Mouse (Mus musculus) T-cell, adult 2 months (primary cell): ENCODE measurements around the gene Gabrb1.
A peak's percentile ranks its signal among the peaks of the same experiment; 100 is the strongest.
"Not testable (repeated sequence)": the region's sequence is repeated elsewhere in the genome, so short reads cannot be mapped to it uniquely, and the experiment has no call there.

Experiments used
- DNase-seq: peaks from one replicate; pipeline ENCODE4 v3.0.0; 2022; ENCODE audit warnings: low spot score

Gene Gabrb1

DNA sequence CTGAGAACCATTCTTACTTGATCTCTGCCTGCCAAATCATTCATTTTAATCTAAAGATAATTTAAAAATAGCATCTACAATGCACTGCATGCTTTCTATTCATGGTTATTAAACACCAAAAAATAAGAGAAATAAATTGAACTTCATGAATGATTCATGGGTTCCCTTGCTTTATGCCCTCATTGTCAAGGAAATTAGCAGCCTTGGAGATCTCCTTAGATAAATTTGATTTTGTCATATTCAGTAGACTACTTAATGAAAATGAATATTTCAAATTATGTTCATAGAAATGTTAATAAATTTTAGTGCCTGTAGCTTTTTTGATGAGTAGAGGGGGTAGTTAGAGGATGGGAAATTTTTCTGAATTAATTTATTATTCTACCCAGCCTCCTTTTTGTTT is 379.0 kb downstream of the Gabrb1 start:
- no peak for DNase-seq

GRCm38 (mm10) chr5:72043226-72044151 is 385.6 kb downstream of the Gabrb1 start:
- no peak for DNase-seq

- no peak for DNase-seq
Observed at GRCm38 (mm10) chr5:72046261-72046660, 388.3 kb downstream of the Gabrb1 start.

GRCm38 (mm10) chr5:72064079-72064478 is 406.2 kb downstream of the Gabrb1 start:
- no peak for DNase-seq

- no peak for DNase-seq
Observed at GRCm38 (mm10) chr5:72068826-72069225, 410.9 kb downstream of the Gabrb1 start.

DNA sequence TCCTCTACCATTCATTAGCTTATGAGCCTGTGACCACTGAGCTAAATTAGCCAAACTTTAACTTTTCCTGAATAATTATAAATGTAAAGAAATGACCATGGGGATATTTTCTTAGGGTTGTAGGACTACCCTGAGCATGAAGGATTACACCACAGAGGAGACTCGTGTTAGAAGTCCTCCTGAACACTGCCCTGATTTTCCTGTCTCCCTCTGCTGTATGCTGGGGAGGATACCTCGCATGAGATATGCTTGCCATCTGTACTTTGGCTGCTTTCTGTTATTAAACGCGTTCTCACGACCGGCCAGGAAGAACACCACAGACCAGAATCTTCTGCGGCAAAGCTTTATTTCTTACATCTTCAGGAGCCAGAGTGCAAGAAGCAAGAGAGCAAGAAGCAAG is 411.5 kb downstream of the Gabrb1 start:
- DNase-seq: not testable (repeated sequence)

DNA sequence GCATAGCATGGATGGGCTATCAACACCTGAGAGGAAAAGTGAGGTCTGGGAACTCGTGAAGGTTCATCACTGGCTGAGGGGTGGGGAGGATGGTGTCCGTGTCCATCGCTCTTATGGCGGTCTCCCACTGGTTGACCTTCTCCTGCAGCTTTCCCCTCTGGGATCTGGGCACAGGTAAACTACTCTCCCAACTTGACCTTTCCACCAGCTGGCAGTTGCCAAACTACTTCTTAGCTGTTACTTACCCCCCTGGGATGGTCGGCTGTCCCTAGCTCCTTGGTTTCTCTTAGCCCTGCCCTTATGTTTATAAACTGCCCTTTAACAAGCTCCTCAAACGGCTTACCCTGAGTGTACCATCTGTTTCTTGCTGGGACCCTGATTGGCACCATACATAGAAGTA is 418.9 kb downstream of the Gabrb1 start:
- no peak for DNase-seq

- no peak for DNase-seq
Observed at GRCm38 (mm10) chr5:72086518-72086917, 428.6 kb downstream of the Gabrb1 start.

- no peak for DNase-seq
Observed at GRCm38 (mm10) chr5:72094582-72094981, 436.7 kb downstream of the Gabrb1 start.

DNA sequence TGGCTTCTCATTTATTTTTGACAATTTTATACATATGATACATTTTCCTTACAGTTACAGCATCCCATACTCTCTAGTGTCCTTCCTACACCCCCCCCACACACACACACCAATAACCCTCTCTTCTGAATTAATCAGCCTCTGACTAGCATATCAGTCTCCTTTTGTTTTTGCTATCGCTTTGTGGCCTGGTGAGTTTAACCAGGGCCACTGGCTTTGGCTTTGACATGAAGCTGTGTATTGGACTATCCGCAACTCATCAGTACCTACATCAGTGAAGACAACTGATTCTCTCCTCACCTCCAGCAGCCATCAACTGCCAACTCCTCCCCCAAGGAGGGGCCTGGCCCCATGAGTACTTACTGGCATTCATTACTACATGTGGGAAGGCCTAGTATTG is 437.1 kb downstream of the Gabrb1 start:
- no peak for DNase-seq

DNA sequence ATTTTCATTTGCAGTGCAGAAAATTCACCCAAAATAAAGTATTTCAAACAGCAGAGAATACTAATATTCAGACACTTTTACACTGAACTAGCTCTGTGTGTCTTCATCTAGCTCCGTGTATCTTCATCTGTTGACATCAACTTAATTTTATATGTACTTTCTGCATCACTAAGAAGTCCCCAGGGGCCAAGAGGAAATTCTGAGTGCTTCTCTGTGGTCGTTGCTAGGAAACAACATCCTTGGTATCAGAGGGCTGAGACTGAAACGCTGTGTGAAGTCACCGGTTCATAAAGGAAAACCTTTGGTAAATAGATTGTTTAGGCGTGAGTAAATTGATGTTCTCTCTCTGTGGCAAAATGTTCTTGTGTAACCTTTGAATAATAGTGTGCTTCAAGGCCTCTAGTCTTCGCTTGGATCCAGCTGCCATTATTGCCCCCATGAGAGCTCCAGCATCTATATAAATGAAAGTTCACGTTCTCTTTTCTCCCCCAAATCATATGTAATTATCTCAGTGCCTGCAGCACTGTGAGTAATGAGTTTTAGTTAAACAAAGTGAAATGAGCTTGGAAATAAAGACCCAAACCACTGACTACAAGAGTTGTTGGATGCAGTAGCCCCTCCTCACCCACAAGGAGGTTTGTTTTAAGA is 446.5 kb downstream of the Gabrb1 start:
- DNase-seq: no peak

DNA sequence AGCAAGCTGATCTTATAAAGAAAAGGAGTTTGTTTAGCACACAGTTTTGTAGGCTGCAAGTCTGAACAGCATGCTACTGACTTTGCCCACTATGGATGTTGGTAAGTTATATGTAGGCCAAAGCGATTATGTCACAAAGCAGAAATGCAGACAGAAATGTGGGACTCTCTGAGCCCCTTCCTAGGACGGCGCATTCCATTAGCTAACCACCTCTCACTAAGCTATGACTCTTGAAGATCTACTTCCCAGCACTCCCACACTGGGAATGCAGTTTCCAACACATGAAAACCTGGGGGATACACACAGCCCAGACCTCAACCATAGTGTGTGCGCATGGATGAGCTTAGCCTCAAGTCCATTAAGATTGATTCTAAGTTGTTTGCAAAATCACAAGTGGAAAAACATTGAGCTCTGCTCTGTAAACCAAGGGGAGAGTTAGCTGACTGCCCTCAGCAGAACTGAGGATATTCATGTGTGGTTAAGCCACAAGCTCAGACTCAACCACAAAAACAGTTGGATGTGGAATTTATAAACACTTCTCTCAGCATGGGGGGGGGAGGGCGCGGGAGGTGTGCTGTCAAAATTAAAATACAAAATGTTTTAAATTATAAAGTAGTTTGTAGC is 464.6 kb downstream of the Gabrb1 start:
- no peak for DNase-seq

DNA sequence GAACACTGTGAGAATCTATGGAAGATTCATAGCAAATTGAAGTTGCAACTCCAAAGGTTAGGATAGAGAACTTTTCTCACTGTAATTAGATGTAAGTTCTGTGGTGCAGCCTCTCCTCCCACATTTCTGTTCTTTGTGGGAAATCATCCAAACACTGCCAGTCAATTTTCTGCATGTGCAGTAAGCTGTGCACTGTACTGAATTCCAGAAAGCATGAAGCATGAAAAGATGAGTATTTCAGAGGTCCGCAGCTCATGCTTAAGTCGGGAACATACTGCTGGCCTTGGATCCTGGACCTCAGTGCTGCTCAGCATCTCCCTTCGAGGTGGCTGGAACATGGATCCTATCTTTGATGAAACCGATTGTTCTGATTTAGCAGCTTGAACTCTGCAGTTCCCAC is 468.8 kb downstream of the Gabrb1 start:
- DNase-seq: no peak

DNA sequence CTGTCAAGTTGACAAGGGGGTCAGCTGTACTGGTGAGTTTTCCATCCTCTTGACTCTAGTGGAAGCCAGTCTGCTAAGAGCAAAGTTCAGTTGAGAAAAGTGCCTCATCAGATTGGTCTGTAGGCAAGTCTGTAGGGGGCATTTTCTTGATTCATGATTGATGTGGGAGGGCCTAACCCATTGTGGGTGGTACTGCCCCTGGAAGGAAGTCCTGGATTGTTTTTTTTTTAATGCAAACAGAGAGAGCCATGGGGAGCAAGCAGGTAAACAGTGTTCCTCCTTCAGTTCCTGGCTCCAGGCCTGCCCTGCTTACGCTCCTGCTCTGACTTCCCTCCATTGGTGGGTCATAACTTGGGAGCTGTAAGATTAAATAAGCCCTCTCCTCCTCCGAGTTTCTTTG is 476.0 kb downstream of the Gabrb1 start:
- no peak for DNase-seq

GRCm38 (mm10) chr5:72138256-72138655 is 480.3 kb downstream of the Gabrb1 start:
- DNase-seq: no peak

- DNase-seq: no peak
Observed at GRCm38 (mm10) chr5:72139619-72140018, 481.7 kb downstream of the Gabrb1 start.

DNA sequence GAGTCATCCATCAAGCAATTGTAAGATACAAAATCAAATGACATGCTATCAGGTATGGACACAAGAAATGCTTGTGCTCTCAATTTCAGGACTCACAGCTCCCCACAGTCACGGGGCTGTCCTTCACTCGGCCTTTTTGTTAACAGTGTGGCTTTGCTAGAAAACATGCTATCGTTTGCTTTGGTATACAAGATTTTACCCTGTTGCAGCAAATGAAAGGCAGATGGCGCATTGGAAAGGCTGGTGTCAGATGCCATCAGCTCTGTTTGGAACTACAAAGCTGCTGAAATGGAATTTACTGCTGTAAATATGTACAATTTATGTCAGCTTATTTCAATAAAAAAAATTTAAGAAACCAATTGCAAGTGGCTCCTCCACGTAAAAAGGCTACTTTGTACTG is 490.8 kb downstream of the Gabrb1 start:
- DNase-seq: no peak

DNA sequence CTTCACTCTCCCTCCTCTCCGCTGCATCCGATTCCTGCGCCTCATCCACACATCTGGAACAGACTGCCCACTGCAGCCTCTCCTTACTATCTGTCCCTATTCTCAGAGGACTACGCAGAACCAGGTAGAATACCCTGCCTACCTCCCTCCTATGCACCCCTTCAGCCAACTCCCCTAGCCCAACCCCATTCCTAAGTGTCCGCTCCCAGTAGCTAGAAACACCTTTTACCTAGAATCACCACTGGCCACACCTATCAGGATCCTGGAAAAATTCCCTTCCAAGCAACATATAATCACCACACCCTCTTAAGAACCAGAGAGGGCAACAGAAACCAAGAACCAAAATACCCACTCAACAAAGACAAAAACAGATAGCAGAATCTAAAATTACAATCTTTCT is 493.0 kb downstream of the Gabrb1 start:
- no peak for DNase-seq

GRCm38 (mm10) chr5:72155686-72156085 is 497.8 kb downstream of the Gabrb1 start:
- not testable (repeated sequence) for DNase-seq

DNA sequence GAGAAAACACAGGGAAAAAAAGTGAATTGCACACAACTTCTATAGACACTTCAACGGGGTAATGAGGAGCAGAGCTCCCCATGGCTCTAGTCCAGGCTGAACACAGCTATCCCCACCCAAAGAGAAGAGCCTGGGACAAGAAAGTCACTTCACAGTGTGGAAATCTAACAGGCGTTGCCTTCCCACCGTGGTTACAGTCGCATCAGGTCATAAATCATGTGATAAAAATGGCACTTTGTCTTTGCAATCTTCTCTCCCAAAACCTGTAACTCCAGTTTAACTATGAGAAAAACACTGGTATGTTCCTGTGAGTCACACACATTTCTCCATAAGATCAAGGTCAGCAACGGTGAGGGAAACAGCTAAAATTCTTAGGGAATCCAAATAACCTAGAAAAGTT is 498.7 kb downstream of the Gabrb1 start:
- no peak for DNase-seq

DNA sequence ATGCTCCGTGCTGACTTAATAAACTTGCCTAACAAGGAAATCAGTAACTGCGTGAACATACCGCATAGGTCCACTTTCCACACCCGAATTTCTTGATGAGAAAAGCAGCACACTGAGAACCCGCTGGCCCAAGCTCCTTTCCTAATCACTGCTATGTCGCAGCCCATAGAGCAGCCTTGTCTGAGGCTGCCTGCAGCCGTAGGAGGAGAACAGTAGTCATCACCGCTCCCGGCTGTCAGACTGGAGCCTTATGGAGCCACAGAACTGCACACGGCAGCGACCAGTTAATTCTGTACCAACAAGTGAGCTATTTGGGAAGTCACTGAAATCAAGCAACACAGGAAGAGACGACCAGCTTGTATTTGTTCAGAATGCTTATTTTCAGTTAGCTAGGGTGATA is 500.8 kb downstream of the Gabrb1 start:
- DNase-seq: no peak

GRCm38 (mm10) chr5:72159537-72159936 is 501.6 kb downstream of the Gabrb1 start:
- DNase-seq: peak; percentile 67
